Mouse (Mus musculus): ENCODE measurements around the gene Serf2. TPM values are rescaled to one million over a fixed set of nuclear protein-coding genes. Genes with fewer than 3 reads are reported as not detected.

Serf2 gene
- polyA plus RNA-seq, 1 experiment from 2014 or later: 297 TPM

DNA sequence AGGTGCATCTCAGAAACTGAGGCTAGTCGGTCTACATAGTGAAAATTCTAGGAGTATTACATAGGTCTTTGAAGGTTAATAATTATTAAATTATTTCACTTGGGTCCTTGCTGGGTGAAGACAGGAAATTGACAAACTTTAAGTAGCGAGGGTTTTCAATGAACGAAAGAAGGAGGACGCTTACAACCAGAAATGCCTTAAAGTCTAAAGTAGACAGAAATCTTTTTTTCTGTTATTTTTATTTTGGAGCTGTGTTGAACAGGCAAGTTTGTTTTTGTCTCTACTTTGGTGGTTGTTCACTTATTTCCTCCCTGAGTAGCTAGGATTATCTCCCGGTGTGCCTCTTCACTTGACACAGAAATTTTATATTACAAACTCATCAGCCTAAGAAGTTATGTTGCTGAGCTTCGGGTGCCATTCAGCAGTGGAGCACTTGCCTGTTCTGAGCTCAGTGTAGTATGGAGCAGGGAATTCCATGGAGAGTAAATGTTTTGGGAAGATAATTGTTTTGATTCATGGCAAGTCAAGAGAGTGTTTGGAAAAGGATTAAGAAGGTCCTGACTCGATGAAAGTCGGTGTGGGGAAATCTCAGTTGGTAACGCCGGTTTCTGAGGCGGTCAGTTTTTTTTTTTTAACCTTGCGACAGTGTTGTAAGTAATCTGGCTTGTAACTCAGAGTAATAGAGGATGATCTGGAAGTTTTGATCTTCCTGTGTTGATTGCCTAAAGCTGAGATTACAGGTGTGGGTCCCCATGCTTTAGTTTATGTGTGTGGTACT, 58.4 kb downstream of the Serf2 start:
- Histone ChIP-seq H3K9ac (replicated peaks) (peak overlapping the region; percentile 74; the same call in 1 of the 2 replicates), H3K4me2 (peak overlapping the region; percentile 76), H3K27ac (replicated peaks) (no peak overlapping the region), H3K4me1 (peaks cover 19% of the 10 kb centered on the region), H3K4me3 (replicated peaks) (peak overlapping the region; percentile 66), H3K36me3 (0 out of 2 replicates have a peak, but pooled peaks cover 4% of the 10 kb centered on the region), H3K27me3 (replicated peaks) (no peaks in the 10 kb centered on the region), H3K9me3 (replicated peaks) (no peaks in the 10 kb centered on the region)
- ATAC-seq (ENCODE audit: low FRiP score): no peak
- WGBS: 21% methylated on average over 12 of the region's 12 CpGs

Small RNAs within 50 kb of the gene (microRNA-seq; reads per million reads assigned to microRNA genes)
- gene Gm22953: not detected

Other genes with a start within 250 kb of the Serf2 start
- gene Trp53bp1, start 177.8 kb upstream of the Serf2 start, polyA plus RNA-seq (2015; fragmentation: Nextera tagmentation; extraction: Ambion mirVana): 131 and 146 TPM in 2 replicates
- 32.5 and 38.6 TPM in 2 replicates for gene Map1a, start 159.6 kb upstream of the Serf2 start, polyA plus RNA-seq (2015; fragmentation: Nextera tagmentation; extraction: Ambion mirVana)
- gene Ppip5k1, start 93.8 kb upstream of the Serf2 start, polyA plus RNA-seq (2015; fragmentation: Nextera tagmentation; extraction: Ambion mirVana): 20.5 and 22.0 TPM in 2 replicates
- gene Ckmt1, start 91.5 kb upstream of the Serf2 start, polyA plus RNA-seq (2015; fragmentation: Nextera tagmentation; extraction: Ambion mirVana): 131 and 149 TPM in 2 replicates
- not detected in 2 replicates for gene Strc, start 62.0 kb upstream of the Serf2 start, polyA plus RNA-seq (2015; fragmentation: Nextera tagmentation; extraction: Ambion mirVana)
- 400 and 471 TPM in 2 replicates for gene Pdia3, start 35.4 kb upstream of the Serf2 start, polyA plus RNA-seq (2015; fragmentation: Nextera tagmentation; extraction: Ambion mirVana)
- 3.0 and 5.7 TPM in 2 replicates for gene Catsper2, start 35.4 kb upstream of the Serf2 start, polyA plus RNA-seq (2015; fragmentation: Nextera tagmentation; extraction: Ambion mirVana)
- 2.6 and 3.6 TPM in 2 replicates for gene Ell3, start 4.9 kb upstream of the Serf2 start, polyA plus RNA-seq (2015; fragmentation: Nextera tagmentation; extraction: Ambion mirVana)
- gene Hypk, start 4.1 kb downstream of the Serf2 start, polyA plus RNA-seq (2015; fragmentation: Nextera tagmentation; extraction: Ambion mirVana): 118 and 120 TPM in 2 replicates
- gene Serinc4, start 7.6 kb downstream of the Serf2 start, polyA plus RNA-seq (2015; fragmentation: Nextera tagmentation; extraction: Ambion mirVana): 0.63 and 0.92 TPM in 2 replicates
- gene Mfap1b, start 24.9 kb downstream of the Serf2 start, polyA plus RNA-seq (2015; fragmentation: Nextera tagmentation; extraction: Ambion mirVana): 67.8 and 71.5 TPM in 2 replicates
- gene Mfap1a, start 57.5 kb downstream of the Serf2 start, polyA plus RNA-seq (2015; fragmentation: Nextera tagmentation; extraction: Ambion mirVana): 27.8 and 28.8 TPM in 2 replicates
- 3.4 and 5.3 TPM in 2 replicates for gene Wdr76, start 57.5 kb downstream of the Serf2 start, polyA plus RNA-seq (2015; fragmentation: Nextera tagmentation; extraction: Ambion mirVana)

Data from neural tube, embryonic 15.5 days (tissue).